16 mouse cellular contexts compared by ENCODE assay signal in the genomic region with DNA sequence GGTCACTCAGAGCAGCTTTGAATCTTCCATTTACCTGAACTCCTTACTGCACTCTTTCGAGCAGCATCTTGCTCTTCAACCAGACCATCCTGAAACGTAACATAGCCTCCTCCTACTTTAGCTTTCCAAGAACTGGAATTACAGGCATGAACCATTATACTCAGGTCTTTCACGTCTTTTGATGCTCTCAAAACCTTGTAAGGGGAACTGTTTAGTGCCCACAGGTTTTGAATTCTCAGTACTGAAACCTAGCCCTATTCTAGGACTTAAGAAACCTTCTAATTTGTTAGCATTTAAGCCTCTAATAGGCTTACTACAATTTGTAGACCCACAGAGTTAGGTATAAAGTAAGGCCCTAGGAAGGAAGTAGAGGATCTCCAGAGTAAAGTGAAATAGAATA.
"Had no signal": no experiment of that assay in that cellular context is flagged by ENCODE, and none has a peak within 500 bp of the region (broad histone marks: within the 10 kb centered on the region; RNA-seq: fewer than 3 reads in every experiment).

No protein-coding gene starts in this region.

- H3K27ac ChIP-seq: neural tube, embryonic 13.5 days; neural tube, embryonic 15.5 days; stomach, embryonic 15.5 days; stomach, postnatal 0 days had no signal

- H3K36me3 ChIP-seq: neural tube, embryonic 13.5 days; neural tube, embryonic 15.5 days; stomach, embryonic 15.5 days had no signal

- H3K9ac ChIP-seq: neural tube, embryonic 13.5 days; neural tube, embryonic 15.5 days; stomach, embryonic 15.5 days had no signal

- H3K4me1 ChIP-seq: neural tube, embryonic 13.5 days had no signal

- DNase-seq: retina, postnatal 1 day; right cerebral cortex, adult 18-20 months; right cerebral cortex, postnatal 14 days; right cerebral cortex, postnatal 25 days; right cerebral cortex, postnatal 4 days; spleen, adult 18-20 months; thymus, adult 18-20 months; thymus, adult 2 months; thymus, postnatal 14 days; thymus, postnatal 25 days; thymus, postnatal 36 days; thymus, postnatal 4 days had no signal

- H3K9me3 ChIP-seq: neural tube, embryonic 13.5 days; neural tube, embryonic 15.5 days; stomach, embryonic 15.5 days had no signal

- H3K27me3 ChIP-seq: neural tube, embryonic 13.5 days; neural tube, embryonic 15.5 days; stomach, embryonic 15.5 days had no signal

- H3K4me3 ChIP-seq: neural tube, embryonic 13.5 days; neural tube, embryonic 15.5 days; stomach, embryonic 15.5 days had no signal

- H3K4me2 ChIP-seq: neural tube, embryonic 13.5 days; neural tube, embryonic 15.5 days; stomach, embryonic 15.5 days had no signal
